Mouse (Mus musculus) urinary bladder, postnatal 36 days (tissue): ENCODE data around the gene 2310057M21Rik.
"Not testable (repeated sequence)": the region's sequence is repeated elsewhere in the genome, so short reads cannot be mapped to it uniquely, and the experiment has no call there.

Experiments used
- DNase-seq, 2 experiments: peaks; one replicate each; pipeline ENCODE4 v3.0.0; 2022; ENCODE audit warnings: low spot score in 2 of 2, mixed read lengths in 1 of 2

The 2310057M21Rik gene

DNA sequence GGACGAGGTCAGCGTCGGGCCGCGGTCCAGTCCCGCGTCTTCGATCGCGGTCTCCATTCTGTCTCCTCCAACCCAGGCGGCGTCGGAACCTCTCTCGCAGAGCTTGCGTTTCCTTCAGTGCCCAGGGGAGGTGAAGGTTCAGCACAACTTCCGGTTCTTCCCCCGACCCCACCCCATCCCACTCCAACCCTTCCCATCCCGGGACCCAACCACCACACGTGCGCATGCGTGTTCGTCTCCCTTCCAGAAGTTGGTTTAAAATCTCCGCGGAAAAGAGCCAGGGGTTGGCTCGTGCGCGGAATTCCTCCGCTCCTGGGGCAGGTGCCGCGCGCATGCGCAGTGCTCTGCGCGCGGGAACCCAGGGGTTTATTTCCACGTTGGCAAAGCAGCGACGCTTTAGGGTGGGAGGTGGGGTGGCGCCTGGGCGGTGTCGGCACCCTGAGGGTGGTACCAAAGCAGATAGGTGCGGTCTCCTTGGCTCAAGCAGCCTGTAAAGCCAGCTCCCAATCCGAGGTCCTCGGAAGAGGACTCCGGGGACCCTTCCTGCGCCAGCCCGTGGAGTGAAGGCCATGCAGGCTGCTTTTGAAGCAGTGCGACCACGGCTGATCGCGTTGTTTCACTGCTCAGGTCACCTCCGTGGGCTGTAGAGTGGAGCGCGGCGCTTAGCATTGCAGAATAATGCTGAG, at the start of gene 2310057M21Rik:
Gene 2310057M21Rik (minus strand): TSS at position 145 of the 686 bp plus-strand sequence.
- DNase-seq, result peak; percentile 85 to 93

DNA sequence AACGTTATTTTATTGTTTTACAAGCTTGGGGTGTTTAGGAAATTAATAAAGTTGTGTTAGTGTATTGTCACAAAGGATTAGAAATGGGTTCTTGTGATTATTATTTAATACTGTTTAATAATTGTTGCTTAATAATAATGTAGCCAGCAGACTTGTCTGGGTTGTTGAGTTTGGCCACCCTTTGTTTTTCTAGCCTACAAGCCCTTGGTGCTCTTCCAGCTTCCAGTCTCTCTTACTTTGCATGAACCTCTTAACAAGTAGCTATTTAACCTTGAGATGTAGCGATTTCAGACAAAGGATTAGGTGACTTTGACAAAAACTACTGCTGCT, 49.3 kb upstream of the 2310057M21Rik start:
- no peak for DNase-seq

DNA sequence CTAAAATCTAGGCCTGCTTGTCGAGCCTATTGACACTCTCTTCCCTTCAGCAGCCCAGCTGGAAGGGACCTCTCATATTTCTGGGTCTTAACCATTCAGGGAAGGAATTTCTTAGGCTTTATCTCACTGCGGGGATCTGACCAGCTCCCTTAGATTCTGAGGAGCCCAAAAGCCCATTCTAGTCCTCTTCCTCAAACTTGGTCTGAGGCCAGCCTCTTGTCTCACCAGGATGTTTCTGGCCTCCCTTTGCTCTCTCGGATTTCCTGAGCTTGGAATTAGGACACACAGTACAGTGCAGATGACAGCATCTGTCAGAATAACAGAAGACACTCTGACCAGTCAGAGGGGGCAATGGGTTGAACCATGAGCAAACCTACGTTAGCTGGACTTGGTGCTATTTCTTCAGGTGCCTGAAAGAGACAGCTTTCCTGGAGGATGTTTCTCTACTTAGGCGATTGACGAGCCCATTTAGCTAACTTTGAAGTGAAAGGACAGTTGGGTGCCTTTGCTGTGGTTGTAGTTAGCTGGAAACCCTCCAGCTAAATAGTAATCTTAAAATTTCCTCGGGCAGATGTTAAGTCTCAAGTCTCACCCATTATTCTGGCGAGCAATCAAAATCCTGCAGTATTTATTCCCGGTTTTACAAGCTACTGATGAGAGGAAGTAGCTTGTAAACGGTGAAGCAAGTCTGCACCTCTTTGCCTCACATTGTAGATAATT, 48.8 kb upstream of the 2310057M21Rik start:
- peak; percentile 5 to 8 for DNase-seq

DNA sequence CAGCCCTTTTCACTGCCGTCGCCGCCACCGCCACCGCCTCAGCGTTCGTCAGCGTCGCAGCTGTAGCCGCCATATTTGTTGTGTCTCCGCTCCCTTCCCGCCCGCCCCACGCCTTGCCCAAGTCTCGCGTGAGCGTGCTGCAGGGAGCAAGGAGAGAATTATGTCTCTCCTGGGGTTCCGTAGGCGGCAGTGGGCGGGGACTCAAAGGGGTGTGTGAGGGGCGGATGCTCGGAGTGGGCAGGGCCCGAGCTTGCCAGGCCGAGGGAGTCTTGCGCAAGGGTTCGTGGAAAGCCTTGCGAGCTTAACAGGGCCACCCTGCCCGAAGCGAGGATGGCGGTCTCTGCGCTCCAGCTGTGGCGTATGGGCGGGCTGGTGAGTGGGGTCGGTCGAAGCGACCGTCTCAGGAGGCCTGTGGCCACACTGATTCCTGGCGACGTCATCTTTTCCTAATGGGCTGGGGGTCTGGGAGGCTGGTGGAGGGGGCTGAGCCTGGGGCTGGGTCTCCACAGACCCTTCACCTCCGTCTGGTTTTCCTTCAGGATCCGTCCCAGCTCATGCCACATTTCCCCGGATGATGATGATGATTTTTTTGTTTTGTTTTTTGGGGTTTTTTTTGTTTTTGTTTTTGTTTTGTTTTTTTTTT, 48.0 kb upstream of the 2310057M21Rik start, which contains the start of the genes Ikzf5 and Acadsb:
Gene Ikzf5 (minus strand): TSS at position 106 of the 643 bp plus-strand sequence.
Gene Acadsb (plus strand): TSS at position 186 of the 643 bp plus-strand sequence.
- DNase-seq, result peak; percentile 100

DNA sequence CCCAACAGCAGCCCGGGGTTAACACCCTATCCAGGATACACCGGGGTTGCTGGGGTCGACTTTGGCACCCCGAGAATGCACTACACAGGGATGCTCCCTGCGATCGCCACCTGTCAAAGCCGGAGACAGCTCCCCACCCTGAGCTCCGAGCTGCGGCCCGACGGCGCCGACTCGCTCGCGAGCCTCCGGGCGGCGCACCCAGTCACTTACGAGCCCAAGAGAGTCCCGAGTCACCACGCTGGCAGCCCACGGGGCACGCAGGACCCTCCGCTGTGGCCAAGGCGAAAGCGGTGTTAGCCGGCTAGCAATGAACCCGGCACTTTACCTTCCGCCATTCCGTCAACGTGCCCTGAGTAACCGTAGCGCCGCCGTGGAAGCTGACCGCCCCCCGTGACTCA, 47.4 kb upstream of the 2310057M21Rik start:
- DNase-seq, result no peak

DNA sequence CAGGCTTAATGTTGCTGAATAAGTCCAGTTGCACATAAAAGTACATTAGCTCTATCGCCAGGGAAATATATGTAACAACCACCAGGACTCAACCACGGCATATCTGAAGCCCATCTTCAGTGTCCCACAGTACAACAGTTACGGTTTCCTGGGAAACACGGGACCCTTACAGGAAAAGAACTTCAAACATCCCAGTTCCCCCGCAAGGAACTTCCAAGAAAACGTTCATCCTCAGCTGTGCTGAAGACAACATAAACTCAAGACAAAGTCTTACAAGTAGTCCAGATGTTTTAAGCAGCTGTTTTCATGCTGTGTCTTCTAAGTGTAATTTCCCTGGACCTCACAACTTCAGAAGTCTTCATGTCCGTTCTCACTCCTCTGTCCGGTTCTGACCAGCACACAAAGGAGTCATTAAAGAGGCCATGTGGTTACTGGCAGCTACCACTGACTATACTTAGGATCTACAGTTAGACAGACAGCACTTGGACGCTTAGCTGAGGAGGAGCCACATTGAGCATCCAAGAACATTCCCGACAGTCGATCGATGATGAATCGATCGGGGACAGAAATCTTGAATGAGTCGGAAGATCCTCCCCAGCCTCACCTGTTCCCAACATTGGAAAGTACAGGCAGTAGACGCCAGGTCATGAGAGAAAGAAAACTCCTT, 46.9 kb upstream of the 2310057M21Rik start:
- no peak for DNase-seq

DNA sequence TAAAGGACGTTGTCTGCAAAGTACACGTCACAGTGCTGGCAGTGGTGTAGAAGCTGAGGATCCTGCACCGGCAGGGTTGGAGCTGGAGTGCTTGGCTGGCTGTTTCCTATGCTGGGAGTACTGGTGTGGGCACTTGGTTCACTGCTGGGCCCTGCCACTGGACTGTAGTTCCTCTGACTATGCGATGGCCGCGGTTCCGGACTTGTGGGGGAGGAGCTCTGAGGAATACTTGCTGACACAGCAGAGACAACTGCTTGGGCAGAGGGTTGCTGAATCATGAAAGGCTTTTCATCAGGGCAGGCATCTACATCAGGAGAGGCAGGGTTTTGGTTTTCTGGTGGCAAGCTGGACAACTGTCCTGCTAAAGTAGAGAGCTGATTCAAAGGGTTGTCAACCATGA, 29.2 kb upstream of the 2310057M21Rik start:
- DNase-seq, result not testable (repeated sequence)

DNA sequence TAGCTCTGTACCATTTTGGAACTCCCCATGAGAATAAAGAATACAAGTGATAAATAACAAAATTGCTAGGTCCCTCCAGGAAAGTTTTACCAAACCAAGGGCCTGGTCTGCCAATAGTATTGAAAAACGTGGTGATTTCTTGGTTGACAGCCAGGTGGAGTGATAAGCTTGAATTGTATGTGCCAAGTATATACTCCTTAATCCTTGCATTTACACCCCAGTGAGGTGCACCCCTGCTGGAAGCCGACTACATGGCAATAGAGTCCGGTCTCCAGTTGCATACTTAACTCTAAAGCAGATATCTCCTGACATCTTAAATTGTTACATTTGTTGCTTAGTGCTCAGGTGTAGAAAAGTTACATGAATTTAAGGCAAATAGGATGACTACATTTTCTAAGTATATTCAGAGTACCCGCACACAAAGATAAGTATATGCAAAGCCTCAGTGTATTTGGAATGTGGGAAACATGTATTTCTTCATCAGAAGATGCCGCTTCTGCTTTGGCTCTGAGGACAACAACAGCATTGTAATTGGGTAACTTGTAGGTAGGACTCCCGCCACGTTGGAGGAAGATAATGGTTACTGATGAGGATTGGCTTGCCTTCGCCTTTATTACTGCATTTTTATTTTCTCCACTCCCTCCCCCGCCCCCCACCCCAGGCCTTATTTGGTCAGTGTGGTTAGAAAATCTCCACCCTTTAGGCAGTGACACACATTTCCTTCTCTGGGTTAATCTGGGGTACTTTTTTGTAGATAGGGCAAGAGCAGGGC, 9.5 kb upstream of the 2310057M21Rik start:
- DNase-seq, result no peak

DNA sequence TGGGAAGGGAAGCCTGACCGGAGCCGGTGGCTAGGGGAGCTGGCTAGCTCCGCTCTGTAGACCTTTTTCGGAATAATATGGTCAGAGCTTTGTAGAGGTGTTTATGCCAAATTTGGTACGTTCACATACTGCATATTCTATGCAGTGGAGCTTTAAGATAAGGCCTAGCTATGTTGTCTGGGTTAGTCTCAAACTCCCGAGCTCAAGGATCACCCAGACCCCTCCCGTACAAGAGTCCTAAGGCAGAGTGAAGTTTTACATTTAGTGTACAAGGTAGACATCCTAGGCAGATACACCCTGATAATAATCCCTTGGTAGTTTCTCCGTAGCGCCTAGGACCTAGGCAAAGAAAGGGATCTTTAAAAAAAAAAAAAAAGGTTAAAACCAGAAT, 8.9 kb upstream of the 2310057M21Rik start:
- DNase-seq, result no peak

DNA sequence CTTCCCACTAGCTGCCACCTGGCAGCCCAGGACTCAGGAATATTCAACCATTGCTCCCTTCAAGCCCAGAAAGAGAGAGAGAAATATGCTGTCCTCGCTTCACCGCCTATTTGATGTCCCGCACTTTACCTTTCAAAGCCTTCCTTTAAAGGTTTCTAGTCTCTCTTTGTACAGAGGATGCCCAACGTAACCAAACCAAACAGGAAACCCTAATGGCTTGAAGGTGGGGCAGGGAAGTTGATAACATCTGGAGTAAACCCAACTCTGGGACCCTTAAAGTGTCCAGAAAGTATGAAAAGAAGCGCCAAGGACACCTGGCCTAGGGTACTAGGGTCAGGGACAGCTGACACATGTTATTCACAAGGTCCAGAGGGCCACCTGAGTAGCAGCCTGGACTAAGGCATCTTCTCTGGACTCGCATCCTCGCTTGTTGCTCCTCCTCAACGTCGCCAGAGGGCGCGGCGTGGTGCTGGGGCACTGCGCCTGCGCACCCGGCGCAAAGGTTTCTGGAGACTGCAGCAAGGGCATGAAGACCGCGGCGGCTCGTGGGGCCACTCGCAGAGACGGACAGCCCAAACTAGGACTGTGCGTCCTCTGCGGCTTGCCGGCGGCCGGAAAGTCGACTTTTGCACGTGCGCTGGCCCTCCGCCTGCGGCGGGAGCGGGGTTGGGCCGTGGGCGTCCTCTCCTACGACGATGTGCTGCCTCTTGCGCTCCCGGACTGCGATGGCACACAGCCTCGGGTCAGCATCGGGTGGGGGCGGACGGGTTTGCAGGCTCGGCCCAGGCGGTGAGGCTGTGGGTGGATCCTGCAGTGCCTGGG, 8.3 kb upstream of the 2310057M21Rik start, which contains the start of gene Pstk:
Gene Pstk (plus strand): TSS at position 494 of the 822 bp plus-strand sequence.
- DNase-seq, result peak; percentile 85 to 87

DNA sequence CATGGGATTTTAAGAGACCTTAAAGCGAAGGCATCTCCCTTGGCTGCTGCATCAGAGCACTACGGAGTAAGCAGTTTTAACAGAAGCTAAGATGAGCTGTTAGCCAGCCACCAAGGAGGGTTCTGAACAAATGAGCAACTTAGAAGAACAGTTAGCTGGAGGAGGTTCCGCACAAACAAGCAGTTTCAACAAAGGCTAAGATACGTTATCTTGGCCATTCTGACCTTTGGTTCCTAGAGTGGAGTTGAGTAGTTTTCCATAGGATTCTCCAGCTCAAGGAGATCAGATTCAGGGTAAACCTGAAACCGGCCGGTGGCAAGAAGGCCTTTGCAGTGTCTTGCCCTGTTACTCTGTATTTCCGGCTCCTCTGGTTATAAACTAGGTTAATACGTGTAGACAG, 1.6 kb upstream of the 2310057M21Rik start:
- no peak for DNase-seq

DNA sequence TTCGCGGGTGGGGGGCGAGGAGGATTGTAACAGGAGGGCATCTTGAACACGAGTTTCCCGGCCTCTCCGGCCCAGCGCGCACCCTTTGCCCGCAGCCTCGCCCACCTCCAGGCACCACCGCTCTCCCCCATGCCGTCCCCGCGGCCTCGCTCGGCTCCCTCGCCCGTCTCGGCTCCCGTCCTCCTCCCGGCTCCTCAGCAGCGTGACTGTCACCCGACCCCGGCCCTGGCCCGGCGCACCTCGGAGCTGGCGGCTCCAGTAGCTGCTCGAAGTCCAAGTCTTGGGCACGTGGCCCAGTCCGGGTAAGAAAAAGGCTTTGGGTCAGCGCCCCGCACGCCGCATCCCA, 317 bp downstream of the 2310057M21Rik start:
- no peak for DNase-seq

DNA sequence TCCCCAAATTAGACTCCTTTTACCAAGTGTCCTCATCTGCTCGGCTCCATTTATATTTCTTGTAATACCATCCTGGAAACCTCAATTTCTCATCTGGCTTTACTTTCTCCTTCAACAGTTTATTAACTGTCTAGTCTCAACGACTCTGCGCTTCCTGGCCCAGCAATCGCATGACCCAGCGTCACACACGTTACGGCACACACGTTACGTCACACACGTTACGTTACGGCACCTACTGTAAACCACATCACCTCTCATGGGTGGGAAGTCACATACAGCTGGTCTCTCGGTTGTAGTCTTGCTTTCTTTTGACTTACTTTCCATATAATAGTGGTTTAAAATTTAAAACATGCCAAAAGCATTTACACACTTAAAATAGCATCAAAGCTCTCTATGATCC, 6.5 kb downstream of the 2310057M21Rik start:
- DNase-seq, result no peak

DNA sequence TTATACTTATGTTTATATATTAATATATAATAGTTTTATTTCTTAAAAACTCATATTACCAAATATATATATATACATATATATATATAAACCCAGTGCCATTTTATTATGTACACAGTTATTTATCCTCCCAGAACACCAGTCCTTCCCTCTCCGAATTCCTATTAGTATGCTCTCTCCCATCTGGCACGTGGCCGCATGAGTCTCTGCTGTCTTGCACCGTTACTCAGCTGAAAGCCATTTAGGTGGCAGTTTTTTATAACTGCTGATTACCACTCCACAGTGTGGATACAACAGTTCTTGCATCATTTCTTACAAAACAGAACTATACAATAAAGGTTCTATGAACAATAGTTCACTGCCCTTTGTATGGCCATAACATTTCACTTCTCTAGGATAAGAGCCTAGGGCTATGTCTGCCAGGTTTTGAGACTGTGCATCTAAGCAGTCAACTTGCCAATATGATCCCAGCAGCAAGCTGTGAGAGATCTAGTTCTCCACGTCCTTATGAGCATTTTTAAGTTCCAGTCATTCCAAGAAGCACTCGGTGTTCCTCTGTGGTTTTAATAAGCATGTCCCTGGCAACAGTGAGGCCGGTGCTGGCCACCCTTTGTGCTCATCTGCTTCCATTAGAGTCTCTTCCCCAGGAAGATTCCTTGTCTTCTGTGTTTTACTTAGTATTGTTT, 16.6 kb downstream of the 2310057M21Rik start:
- no peak for DNase-seq

DNA sequence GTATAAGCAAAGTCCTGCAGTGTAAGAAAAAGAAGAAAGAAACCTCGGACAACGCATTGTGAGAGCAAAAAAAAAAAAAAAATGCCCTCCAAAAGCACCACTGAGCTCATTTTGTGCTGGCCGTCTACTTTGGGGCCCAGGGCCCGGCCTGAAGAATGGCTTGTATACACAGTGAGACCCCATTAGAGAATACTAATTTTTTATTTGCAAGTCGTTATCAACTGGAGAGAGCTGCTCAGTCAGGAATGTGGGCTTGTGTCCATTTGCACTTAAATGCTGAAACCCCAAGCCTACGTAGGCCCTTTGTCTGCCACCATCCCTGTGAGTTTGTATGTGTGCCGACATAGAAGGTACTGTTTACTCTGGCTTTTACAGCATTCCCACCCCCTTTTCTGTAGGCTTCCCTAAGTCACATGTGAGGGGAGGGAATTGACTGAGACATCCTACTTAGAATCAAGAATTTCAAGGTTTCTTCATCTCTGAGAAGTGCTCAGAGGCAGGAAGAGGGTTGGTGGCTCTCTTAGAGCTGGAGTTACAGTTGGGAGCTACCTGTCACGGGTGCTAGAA, 25.0 kb downstream of the 2310057M21Rik start:
- no peak for DNase-seq

DNA sequence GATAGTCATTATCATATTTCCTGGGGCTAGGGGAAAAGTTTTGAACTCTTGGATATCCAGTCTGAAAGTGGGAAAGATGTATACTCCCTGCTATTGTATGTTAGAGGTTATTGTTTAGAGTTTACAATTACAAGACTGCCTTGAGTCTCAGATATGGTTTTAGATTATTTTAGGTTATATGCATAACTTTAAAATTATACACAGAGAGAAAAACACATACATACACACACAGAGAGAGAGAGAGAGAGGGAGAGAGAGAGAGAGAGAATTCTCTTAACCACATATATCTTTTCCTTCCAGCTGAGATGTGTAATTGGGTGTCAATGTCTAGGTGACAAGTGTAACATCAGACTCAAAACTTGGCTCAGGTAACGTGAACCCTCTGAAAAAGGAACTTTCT, 29.0 kb downstream of the 2310057M21Rik start, which contains the start of gene Fam24a:
Gene Fam24a (plus strand): TSS at position 301 of the 400 bp plus-strand sequence.
- no peak for DNase-seq

DNA sequence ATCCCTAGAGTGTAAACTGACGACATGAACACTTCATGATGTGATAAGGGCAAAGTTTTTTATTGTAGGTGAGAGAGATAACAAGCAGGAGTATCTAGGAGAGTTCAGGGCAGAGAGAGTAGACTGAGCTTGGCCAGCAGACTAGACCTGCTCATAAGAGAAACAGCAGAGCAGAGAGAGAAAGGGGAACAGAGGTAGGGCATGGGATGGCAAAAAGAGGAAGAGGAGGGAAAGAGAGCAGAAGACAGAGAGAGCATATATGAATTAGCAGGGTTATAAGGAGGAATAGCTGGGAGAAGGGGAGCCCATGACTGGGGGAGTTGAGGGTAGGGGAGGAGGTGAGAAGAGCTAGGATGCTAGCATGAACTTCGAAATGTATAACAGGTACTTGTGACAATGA, 30.9 kb downstream of the 2310057M21Rik start:
- DNase-seq, result no peak

DNA sequence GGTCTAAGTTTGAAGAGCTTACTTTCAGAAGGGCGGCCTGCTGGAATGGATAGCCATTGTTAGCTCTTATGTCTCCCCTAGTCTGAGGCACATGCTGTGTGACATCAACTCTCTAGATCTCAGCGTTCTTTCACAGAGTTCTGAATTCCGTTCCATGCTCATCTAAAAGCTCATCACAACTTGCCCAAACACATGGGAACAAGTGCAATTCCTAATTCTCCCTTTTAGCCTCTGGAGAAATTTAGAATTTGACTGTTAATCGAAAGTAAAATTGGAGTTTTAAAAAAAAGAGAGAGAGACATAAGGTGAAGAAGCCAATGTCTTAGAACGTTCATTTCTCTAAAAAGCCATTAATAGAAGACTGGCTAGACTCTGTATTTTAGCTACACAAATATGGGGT, 33.1 kb downstream of the 2310057M21Rik start, which contains the start of gene Fam24b:
Gene Fam24b (minus strand): TSS at position 101 of the 400 bp plus-strand sequence.
- DNase-seq, result no peak

DNA sequence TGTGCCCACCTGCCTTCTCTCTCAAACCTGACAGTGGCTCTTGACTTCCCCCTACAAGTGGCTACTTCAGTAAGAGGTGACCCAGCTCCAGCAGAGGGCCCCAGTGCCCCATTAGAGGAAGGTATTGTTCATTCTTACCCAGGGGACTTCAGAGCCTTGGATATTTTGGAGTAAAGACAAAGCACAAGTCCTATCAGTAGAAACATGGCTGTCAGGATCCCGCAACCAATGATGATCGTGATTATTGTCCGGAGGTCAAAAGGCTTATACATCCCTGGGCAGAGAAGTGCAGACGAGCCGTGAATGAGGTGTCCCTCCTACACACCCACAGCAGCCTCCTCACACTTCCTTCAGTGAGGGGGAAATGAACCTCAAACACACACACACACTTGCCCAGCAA, 35.5 kb downstream of the 2310057M21Rik start:
- no peak for DNase-seq
